Mouse (Mus musculus): ENCODE results near the gene Sigirr. TPM values are rescaled to one million over a fixed set of nuclear protein-coding genes. Genes with fewer than 3 reads are reported as not detected.
A peak's percentile ranks its signal among the peaks of the same experiment; 100 is the strongest.

Gene Sigirr
- polyA plus RNA-seq, 1 experiment = 19.8 TPM

- TF ChIP-seq POLR2A (IDR thresholded peaks at IDR 0.05; ENCODE audit: borderline replicate concordance, control insufficient read depth, low read depth, low read length) (no peak), CTCF (IDR thresholded peaks at IDR 0.05; ENCODE audit: control insufficient read depth, insufficient read depth, low read length) (no peak)
- no peak within 1 kb of the TSS for H3K4me3 ChIP-seq (replicated peaks; ENCODE audit: control insufficient read depth, low read depth, low read length)
- WGBS = 90% methylated on average over 15 of the region's 15 CpGs
- no peaks in the 10 kb centered on the region for H3K4me1 ChIP-seq (ENCODE audit: control insufficient read depth, insufficient read depth, low read length)
- H3K27ac ChIP-seq (ENCODE audit: control insufficient read depth, insufficient read depth, low read depth, low read length, poor library complexity) = no peak within 1 kb of the TSS
Measured at GRCm38 (mm10) chr7:141077841-141078240, 22.5 kb downstream of the Sigirr start, which contains the start of gene Pkp3. TSS of gene Pkp3 (plus strand) at chr7:141078218.

DNA sequence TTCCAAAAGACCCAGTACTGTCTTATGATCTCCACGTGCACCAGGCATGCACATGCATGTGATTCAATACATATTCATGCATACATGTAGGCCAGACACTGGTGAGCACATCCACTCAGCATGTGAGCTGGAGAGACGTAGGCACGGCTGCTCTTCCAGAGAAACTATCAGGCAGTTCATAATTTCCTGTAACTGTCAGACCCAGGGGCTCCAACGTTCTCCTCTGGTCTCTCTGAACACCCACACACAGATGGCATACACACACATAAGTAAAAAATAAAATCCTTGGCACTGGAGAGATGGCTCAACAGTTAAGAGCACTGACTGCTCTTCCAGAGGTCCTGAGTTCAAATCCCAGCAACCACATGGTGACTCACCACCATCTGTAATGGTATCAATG, 26.6 kb downstream of the Sigirr start:
- TF ChIP-seq CTCF (IDR thresholded peaks at IDR 0.05; ENCODE audit: control insufficient read depth, insufficient read depth, low read length) (no peak), POLR2A (IDR thresholded peaks at IDR 0.05; ENCODE audit: borderline replicate concordance, control insufficient read depth, low read depth, low read length) (no peak)
- peaks cover 1% of the 10 kb centered on the region; the same call in 1 of the 2 replicates for H3K4me1 ChIP-seq (ENCODE audit: control insufficient read depth, insufficient read depth, low read length)
- H3K27ac ChIP-seq (ENCODE audit: control insufficient read depth, insufficient read depth, low read depth, low read length, poor library complexity) = no peak overlapping the region
- no peak overlapping the region for H3K4me3 ChIP-seq (replicated peaks; ENCODE audit: control insufficient read depth, low read depth, low read length)
- WGBS = 53% methylated on average over 4 of the region's 4 CpGs

DNA sequence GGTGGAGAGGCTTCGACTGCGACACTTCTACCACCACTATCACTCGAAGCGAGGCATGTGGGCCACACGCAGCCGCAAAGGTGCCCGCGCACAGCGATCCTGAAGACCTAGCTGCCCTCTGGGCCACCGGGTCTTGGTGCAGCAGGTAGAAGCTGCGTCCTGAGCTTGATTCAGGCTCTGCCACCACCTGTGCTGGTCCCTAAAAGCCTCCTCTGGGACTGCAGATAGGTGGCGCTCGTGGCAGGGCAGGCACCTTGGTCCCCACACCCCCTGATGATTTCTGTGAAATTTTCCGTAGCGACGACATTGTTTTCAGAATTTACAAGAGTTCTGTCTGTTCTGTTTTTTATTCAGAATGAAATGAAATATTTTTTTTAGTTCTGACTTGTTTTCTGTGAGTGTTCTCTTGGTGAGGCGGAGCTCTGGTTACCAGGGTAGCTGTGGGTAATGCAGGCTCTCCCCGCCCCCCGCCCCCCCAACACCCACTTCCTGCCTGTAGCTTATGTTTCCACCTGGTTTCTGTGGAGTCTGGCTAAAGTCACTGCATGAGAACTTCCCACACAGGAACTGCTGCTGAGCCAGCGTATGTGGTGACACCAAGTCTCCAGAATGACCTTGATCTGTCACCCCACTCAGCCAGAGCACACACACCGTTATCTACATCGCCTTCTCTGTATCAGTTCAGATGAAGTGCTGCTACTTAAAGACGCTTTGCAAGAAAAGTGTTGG, 28.2 kb downstream of the Sigirr start:
- H3K27ac ChIP-seq (ENCODE audit: control insufficient read depth, insufficient read depth, low read depth, low read length, poor library complexity) = no peak overlapping the region

GRCm38 (mm10) chr7:141070058-141070862, 30.1 kb downstream of the Sigirr start:
- Histone ChIP-seq H3K4me1 (ENCODE audit: control insufficient read depth, insufficient read depth, low read length) (peaks cover 1% of the 10 kb centered on the region; the same call in 1 of the 2 replicates), H3K4me3 (replicated peaks; ENCODE audit: control insufficient read depth, low read depth, low read length) (no peak overlapping the region), H3K27ac (ENCODE audit: control insufficient read depth, insufficient read depth, low read depth, low read length, poor library complexity) (no peak overlapping the region)
- WGBS = 3% methylated on average over 51 of the region's 51 CpGs
- TF ChIP-seq CTCF (IDR thresholded peaks at IDR 0.05; ENCODE audit: control insufficient read depth, insufficient read depth, low read length) (peak; percentile 64), POLR2A (IDR thresholded peaks at IDR 0.05; ENCODE audit: borderline replicate concordance, control insufficient read depth, low read depth, low read length) (no peak)

More for the DNA sequence above, 28.2 kb downstream of the Sigirr start:
- Histone ChIP-seq H3K4me1 (ENCODE audit: control insufficient read depth, insufficient read depth, low read length) (peaks cover 1% of the 10 kb centered on the region; the same call in 1 of the 2 replicates), H3K4me3 (replicated peaks; ENCODE audit: control insufficient read depth, low read depth, low read length) (no peak overlapping the region)
- TF ChIP-seq CTCF (IDR thresholded peaks at IDR 0.05; ENCODE audit: control insufficient read depth, insufficient read depth, low read length) = peak; percentile 77
- TF ChIP-seq POLR2A (IDR thresholded peaks at IDR 0.05; ENCODE audit: borderline replicate concordance, control insufficient read depth, low read depth, low read length) = no peak; the same call in 1 of the 2 replicates
- WGBS = 6% methylated on average over 23 of the region's 23 CpGs

GRCm38 (mm10) chr7:141068351-141068750, 32.0 kb downstream of the Sigirr start:
- 89% methylated on average over 19 of the region's 19 CpGs for WGBS
- peaks cover 7% of the 10 kb centered on the region for H3K4me1 ChIP-seq (ENCODE audit: control insufficient read depth, insufficient read depth, low read length)

GRCm38 (mm10) chr7:141064576-141064975, 35.8 kb downstream of the Sigirr start:
- WGBS = 29% methylated on average over 7 of the region's 7 CpGs

More at GRCm38 (mm10) chr7:141068351-141068750, 32.0 kb downstream of the Sigirr start:
- Histone ChIP-seq H3K27ac (ENCODE audit: control insufficient read depth, insufficient read depth, low read depth, low read length, poor library complexity) (no peak overlapping the region), H3K4me3 (replicated peaks; ENCODE audit: control insufficient read depth, low read depth, low read length) (no peak overlapping the region)
- TF ChIP-seq CTCF (IDR thresholded peaks at IDR 0.05; ENCODE audit: control insufficient read depth, insufficient read depth, low read length) (no peak), POLR2A (IDR thresholded peaks at IDR 0.05; ENCODE audit: borderline replicate concordance, control insufficient read depth, low read depth, low read length) (no peak)

GRCm38 (mm10) chr7:141064175-141064574, 36.2 kb downstream of the Sigirr start:
- peaks cover 6% of the 10 kb centered on the region for H3K4me1 ChIP-seq (ENCODE audit: control insufficient read depth, insufficient read depth, low read length)
- TF ChIP-seq POLR2A (IDR thresholded peaks at IDR 0.05; ENCODE audit: borderline replicate concordance, control insufficient read depth, low read depth, low read length) = no peak
- TF ChIP-seq CTCF (IDR thresholded peaks at IDR 0.05; ENCODE audit: control insufficient read depth, insufficient read depth, low read length) = no peak
- no peak overlapping the region for H3K4me3 ChIP-seq (replicated peaks; ENCODE audit: control insufficient read depth, low read depth, low read length)
- H3K27ac ChIP-seq (ENCODE audit: control insufficient read depth, insufficient read depth, low read depth, low read length, poor library complexity) = no peak overlapping the region
- WGBS = 14% methylated on average over 7 of the region's 7 CpGs

More at GRCm38 (mm10) chr7:141064576-141064975, 35.8 kb downstream of the Sigirr start:
- peaks cover 6% of the 10 kb centered on the region for H3K4me1 ChIP-seq (ENCODE audit: control insufficient read depth, insufficient read depth, low read length)
- H3K4me3 ChIP-seq (replicated peaks; ENCODE audit: control insufficient read depth, low read depth, low read length) = no peak overlapping the region
- no peak overlapping the region for H3K27ac ChIP-seq (ENCODE audit: control insufficient read depth, insufficient read depth, low read depth, low read length, poor library complexity)
- TF ChIP-seq CTCF (IDR thresholded peaks at IDR 0.05; ENCODE audit: control insufficient read depth, insufficient read depth, low read length) (no peak), POLR2A (IDR thresholded peaks at IDR 0.05; ENCODE audit: borderline replicate concordance, control insufficient read depth, low read depth, low read length) (no peak)

DNA sequence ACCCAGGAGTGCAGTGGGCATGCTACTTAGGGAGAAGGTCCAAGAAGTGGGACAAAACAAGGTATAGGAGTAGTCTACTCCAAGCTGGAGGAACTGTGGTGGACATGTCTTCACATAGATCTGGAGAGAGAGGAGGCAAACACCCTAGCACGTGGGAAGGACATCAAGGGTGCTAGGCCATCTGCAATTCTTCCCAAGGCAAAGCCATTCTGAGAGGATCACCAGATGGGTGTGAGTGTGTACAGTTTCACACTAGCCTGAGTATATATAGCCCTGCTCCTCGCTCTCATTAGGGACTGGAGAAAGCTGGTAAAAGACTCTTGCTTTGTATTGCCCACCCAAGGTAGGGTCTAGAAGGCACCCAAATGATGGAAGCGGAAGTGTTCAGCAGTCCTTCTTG, 37.0 kb downstream of the Sigirr start:
- Histone ChIP-seq H3K4me3 (replicated peaks; ENCODE audit: control insufficient read depth, low read depth, low read length) (no peak overlapping the region), H3K27ac (ENCODE audit: control insufficient read depth, insufficient read depth, low read depth, low read length, poor library complexity) (no peak overlapping the region), H3K4me1 (ENCODE audit: control insufficient read depth, insufficient read depth, low read length) (peaks cover 6% of the 10 kb centered on the region)
- WGBS = 72% methylated on average over 3 of the region's 3 CpGs
- TF ChIP-seq CTCF (IDR thresholded peaks at IDR 0.05; ENCODE audit: control insufficient read depth, insufficient read depth, low read length) (no peak), POLR2A (IDR thresholded peaks at IDR 0.05; ENCODE audit: borderline replicate concordance, control insufficient read depth, low read depth, low read length) (no peak)
